Mouse (Mus musculus) cerebellum, adult 2 months (tissue): ENCODE results near the gene Ppie.

ENCODE experiments used
- CTCF ChIP-seq: fragments of 200-500 bp; IDR thresholded peaks from 2 replicates; pipeline ENCODE4 v1.5.1; 2011; ENCODE audit warnings: low read depth, mild to moderate bottlenecking, control low read depth, low read length, moderate library complexity, borderline replicate concordance; ENCODE audit not compliant: insufficient read depth
- POLR2A ChIP-seq: fragments of 200-500 bp; IDR thresholded peaks from 2 replicates; pipeline ENCODE4 v1.6.1; 2011; ENCODE audit warnings: low read length, control low read depth, borderline replicate concordance; ENCODE audit not compliant: insufficient read depth

DNA sequence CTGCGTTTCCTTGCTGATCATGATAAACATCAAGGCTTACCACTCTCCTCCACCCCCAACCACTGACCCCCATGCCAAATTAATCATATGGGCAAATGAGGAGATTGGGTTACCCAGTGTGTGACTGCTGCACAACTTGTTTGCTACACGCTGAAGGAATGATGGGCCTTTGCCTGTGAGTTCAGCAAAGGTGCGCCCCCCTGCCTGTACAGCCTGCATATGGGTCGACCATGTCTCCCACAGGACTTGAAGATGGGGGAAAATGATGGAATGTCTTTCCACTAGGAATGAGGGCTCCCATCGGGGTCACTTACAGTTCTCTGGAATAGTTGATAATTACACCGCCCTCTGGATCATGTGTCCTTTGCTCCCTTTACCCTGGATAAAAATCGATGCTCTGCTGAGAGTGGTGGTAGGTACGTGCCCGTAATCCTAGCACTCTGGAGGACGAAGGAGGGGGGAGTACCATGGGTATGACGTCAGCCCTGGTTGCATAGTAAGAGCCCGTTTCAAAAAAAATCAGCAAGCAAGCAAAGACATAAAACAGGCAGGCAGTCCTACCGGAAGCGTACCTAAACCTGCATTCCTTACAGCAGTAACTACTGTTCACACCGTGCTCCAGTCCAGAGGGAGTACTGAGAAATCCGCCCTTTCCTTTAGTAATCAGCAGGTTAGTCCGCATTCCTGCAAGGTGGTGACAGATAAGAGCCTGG is 46.5 kb downstream of the Ppie start:
- no peak for TF ChIP-seq POLR2A
- no peak for TF ChIP-seq CTCF
